Comparison of ENCODE assay signal across 8 mouse cellular contexts in genomic region chr14:79180078-79180730, GRCm38 (mm10).
A peak's percentile ranks its signal among the peaks of the same experiment; 100 is the strongest.
DNase-seq lines count a peak whose midpoint lies in the region; ATAC-seq lines count a peak whose summit lies in the region.

No protein-coding gene starts in this region.

- H3K4me2 ChIP-seq in forebrain, embryonic 12.5 days, result no peak overlapping the region
- no peak overlapping the region for H3K4me2 ChIP-seq in embryonic facial prominence, embryonic 15.5 days (replicated peaks)
- no peak overlapping the region for H3K4me2 ChIP-seq in limb, embryonic 11.5 days (ENCODE audit: low read depth, severe bottlenecking)

- no peaks in the 10 kb centered on the region for H3K27me3 ChIP-seq in forebrain, embryonic 10.5 days (ENCODE audit: poor library complexity, severe bottlenecking)
- no peaks in the 10 kb centered on the region for H3K27me3 ChIP-seq in forebrain, embryonic 12.5 days
- no peaks in the 10 kb centered on the region for H3K27me3 ChIP-seq in embryonic facial prominence, embryonic 15.5 days
- H3K27me3 ChIP-seq in limb, embryonic 11.5 days (ENCODE audit: control insufficient read depth, insufficient read depth, low read length), result no peaks in the 10 kb centered on the region

- H3K27ac ChIP-seq in forebrain, embryonic 10.5 days, result peak overlapping the region; percentile 56
- no peak overlapping the region for H3K27ac ChIP-seq in forebrain, embryonic 12.5 days
- peak overlapping the region; percentile 55 for H3K27ac ChIP-seq in embryonic facial prominence, embryonic 15.5 days (replicated peaks)
- H3K27ac ChIP-seq in limb, embryonic 11.5 days (replicated peaks; ENCODE audit: low read depth, low read length), result no peak overlapping the region; the same call in 1 of the 2 replicates

- peaks cover 7% of the 10 kb centered on the region for H3K36me3 ChIP-seq in forebrain, embryonic 10.5 days (replicated peaks)
- peaks cover 5% of the 10 kb centered on the region; the same call in 1 of the 2 replicates for H3K36me3 ChIP-seq in forebrain, embryonic 12.5 days (replicated peaks)
- H3K36me3 ChIP-seq in embryonic facial prominence, embryonic 15.5 days, result peaks cover 2% of the 10 kb centered on the region; the same call in 1 of the 2 replicates
- H3K36me3 ChIP-seq in limb, embryonic 11.5 days (ENCODE audit: control insufficient read depth, insufficient read depth, low read length), result no peaks in the 10 kb centered on the region

- H3K9me3 ChIP-seq in forebrain, embryonic 10.5 days, result peaks cover 6% of the 10 kb centered on the region; the same call in 1 of the 2 replicates
- peaks cover 5% of the 10 kb centered on the region for H3K9me3 ChIP-seq in forebrain, embryonic 12.5 days
- H3K9me3 ChIP-seq in embryonic facial prominence, embryonic 15.5 days (replicated peaks), result no peaks in the 10 kb centered on the region; the same call in 1 of the 2 replicates
- H3K9me3 ChIP-seq in limb, embryonic 11.5 days (ENCODE audit: control insufficient read depth, low read length), result no peaks in the 10 kb centered on the region

- H3K4me1 ChIP-seq in forebrain, embryonic 10.5 days, result peaks cover 12% of the 10 kb centered on the region
- peaks cover 9% of the 10 kb centered on the region; the same call in 1 of the 2 replicates for H3K4me1 ChIP-seq in forebrain, embryonic 12.5 days
- peaks cover 42% of the 10 kb centered on the region for H3K4me1 ChIP-seq in embryonic facial prominence, embryonic 15.5 days
- H3K4me1 ChIP-seq in limb, embryonic 11.5 days (ENCODE audit: control insufficient read depth, insufficient read depth, low read length), result peaks cover 9% of the 10 kb centered on the region

- H3K4me3 ChIP-seq in forebrain, embryonic 10.5 days, result no peak overlapping the region
- no peak overlapping the region for H3K4me3 ChIP-seq in forebrain, embryonic 12.5 days (replicated peaks)
- H3K4me3 ChIP-seq in embryonic facial prominence, embryonic 15.5 days (replicated peaks), result no peak overlapping the region
- H3K4me3 ChIP-seq in limb, embryonic 11.5 days (ENCODE audit: low read depth, low read length), result no peak overlapping the region

- 83% methylated on average over 12 of the region's 12 CpGs for WGBS in forebrain, embryonic 10.5 days
- 77% methylated on average over 12 of the region's 12 CpGs for WGBS in forebrain, embryonic 12.5 days
- 38% methylated on average over 12 of the region's 12 CpGs for WGBS in embryonic facial prominence, embryonic 15.5 days
- WGBS in limb, embryonic 11.5 days, result 36% methylated on average over 12 of the region's 12 CpGs

- H3K9ac ChIP-seq in forebrain, embryonic 12.5 days, result no peak overlapping the region
- no peak overlapping the region for H3K9ac ChIP-seq in embryonic facial prominence, embryonic 15.5 days
- H3K9ac ChIP-seq in limb, embryonic 11.5 days (ENCODE audit: low read length), result no peak overlapping the region

- no peak for DNase-seq in forebrain, embryonic 10.5 days (ENCODE audit: extremely low spot score, low spot score)
- peak; percentile 36 for DNase-seq in 416B (ENCODE audit: low read depth)
- peak; percentile 61 for DNase-seq in limb, embryonic 11.5 days (ENCODE audit: low spot score)
- no peak for DNase-seq in right cerebral cortex, postnatal 14 days
- no peak for DNase-seq in frontal cortex, adult 2 months (ENCODE audit: extremely low spot score in 1 of 2, low spot score in 1 of 2)

- ATAC-seq in forebrain, embryonic 12.5 days (ENCODE audit: low FRiP score), result no peak
- peak; percentile 35; the same call in 1 of the 2 replicates for ATAC-seq in embryonic facial prominence, embryonic 15.5 days (ENCODE audit: insufficient number of reproducible peaks, low FRiP score, low TSS enrichment, low read depth)
- peak; percentile 90 for ATAC-seq in limb, embryonic 11.5 days (ENCODE audit: insufficient number of reproducible peaks, low FRiP score, low TSS enrichment, low read depth)
- ATAC-seq in erythroblast, adult 5-6 weeks (replicated peaks; ENCODE audit: low FRiP score, poor library complexity, severe bottlenecking), result no peak

Comparison
In these comparisons a context has a peak if more than half of its experiments do, and no peak if none do; other contexts are left out.
1. H3K27ac ChIP-seq: peak in forebrain, embryonic 10.5 days (single experiment) and embryonic facial prominence, embryonic 15.5 days (single experiment); none in forebrain, embryonic 12.5 days (single experiment) and limb, embryonic 11.5 days (single experiment).
2. DNase-seq: peak in 416B (single experiment) and limb, embryonic 11.5 days (single experiment); none in forebrain, embryonic 10.5 days (single experiment), right cerebral cortex, postnatal 14 days (single experiment) and frontal cortex, adult 2 months (0 of 2).
3. ATAC-seq: peak in embryonic facial prominence, embryonic 15.5 days (single experiment) and limb, embryonic 11.5 days (single experiment); none in forebrain, embryonic 12.5 days (single experiment) and erythroblast, adult 5-6 weeks (single experiment).